Mouse (Mus musculus): Measurements from ENCODE around the gene Mmp11. TPM values are rescaled to one million over a fixed set of nuclear protein-coding genes. Genes with fewer than 3 reads are reported as not detected.
A peak's percentile ranks its signal among the peaks of the same experiment; 100 is the strongest.

Gene Mmp11
- total and polyA plus RNA-seq, 3 experiments = 4.7 to 15.6 (median 5.4) TPM

GRCm38 (mm10) chr10:75881578-75882432 is 54.5 kb downstream of the Mmp11 start:
- Histone ChIP-seq H3K4me1 (ENCODE audit: control insufficient read depth, insufficient read depth, low read length) (no peaks in the 10 kb centered on the region), H3K36me3 (ENCODE audit: control insufficient read depth, insufficient read depth, low read length) (no peaks in the 10 kb centered on the region), H3K27ac (no peak overlapping the region), H3K9ac (ENCODE audit: low read depth, low read length) (no peak overlapping the region), H3K79me2 (replicated peaks; ENCODE audit: control insufficient read depth, insufficient read depth, low read length) (no peaks in the 10 kb centered on the region), H3K27me3 (ENCODE audit: control insufficient read depth, insufficient read depth, low read length) (no peaks in the 10 kb centered on the region), H3K4me3 (no peak overlapping the region)
- no peak for DNase-seq
- intact Hi-C loops (cut with DNase I) = no loop called here
- WGBS = 40% methylated on average over 20 of the region's 20 CpGs
- no peak for TF ChIP-seq POLR2A (IDR thresholded peaks at IDR 0.05; ENCODE audit: insufficient read depth, low read depth, low read length)
- no peak for TF ChIP-seq CTCF (IDR thresholded peaks at IDR 0.05)
- no peak for TF ChIP-seq EP300 (IDR thresholded peaks at IDR 0.05; ENCODE audit: insufficient read depth, low read depth, low read length)

- Histone ChIP-seq H3K36me3 (ENCODE audit: control insufficient read depth, insufficient read depth, low read length) (no peaks in the 10 kb centered on the region), H3K79me2 (replicated peaks; ENCODE audit: control insufficient read depth, insufficient read depth, low read length) (no peaks in the 10 kb centered on the region), H3K9ac (ENCODE audit: low read depth, low read length) (no peak overlapping the region), H3K4me1 (ENCODE audit: control insufficient read depth, insufficient read depth, low read length) (no peaks in the 10 kb centered on the region), H3K27ac (no peak overlapping the region), H3K27me3 (ENCODE audit: control insufficient read depth, insufficient read depth, low read length) (no peaks in the 10 kb centered on the region), H3K4me3 (no peak overlapping the region)
- WGBS = 61% methylated on average over 6 of the region's 6 CpGs
- no peak for DNase-seq
- intact Hi-C loops (cut with DNase I) = no loop called here
- TF ChIP-seq EP300 (IDR thresholded peaks at IDR 0.05; ENCODE audit: insufficient read depth, low read depth, low read length) (no peak), POLR2A (IDR thresholded peaks at IDR 0.05; ENCODE audit: insufficient read depth, low read depth, low read length) (no peak), CTCF (IDR thresholded peaks at IDR 0.05) (no peak)
Measured at GRCm38 (mm10) chr10:75880771-75881577, 55.3 kb downstream of the Mmp11 start.

- Histone ChIP-seq H3K79me2 (replicated peaks; ENCODE audit: control insufficient read depth, insufficient read depth, low read length) (no peaks in the 10 kb centered on the region), H3K4me3 (no peak overlapping the region), H3K27ac (no peak overlapping the region), H3K4me1 (ENCODE audit: control insufficient read depth, insufficient read depth, low read length) (no peaks in the 10 kb centered on the region), H3K9ac (ENCODE audit: low read depth, low read length) (no peak overlapping the region), H3K27me3 (ENCODE audit: control insufficient read depth, insufficient read depth, low read length) (no peaks in the 10 kb centered on the region), H3K36me3 (ENCODE audit: control insufficient read depth, insufficient read depth, low read length) (no peaks in the 10 kb centered on the region)
- intact Hi-C loops (cut with DNase I) = no loop called here
- TF ChIP-seq EP300 (IDR thresholded peaks at IDR 0.05; ENCODE audit: insufficient read depth, low read depth, low read length) (no peak), POLR2A (IDR thresholded peaks at IDR 0.05; ENCODE audit: insufficient read depth, low read depth, low read length) (no peak), CTCF (IDR thresholded peaks at IDR 0.05) (no peak)
- WGBS = 89% methylated on average over 10 of the region's 10 CpGs
- no peak for DNase-seq
Measured at GRCm38 (mm10) chr10:75880351-75880750, 55.9 kb downstream of the Mmp11 start.

GRCm38 (mm10) chr10:75878836-75879235 is 57.5 kb downstream of the Mmp11 start:
- Histone ChIP-seq H3K36me3 (ENCODE audit: control insufficient read depth, insufficient read depth, low read length) (no peaks in the 10 kb centered on the region), H3K9ac (ENCODE audit: low read depth, low read length) (no peak overlapping the region), H3K27ac (no peak overlapping the region), H3K4me1 (ENCODE audit: control insufficient read depth, insufficient read depth, low read length) (no peaks in the 10 kb centered on the region), H3K79me2 (replicated peaks; ENCODE audit: control insufficient read depth, insufficient read depth, low read length) (no peaks in the 10 kb centered on the region), H3K4me3 (no peak overlapping the region), H3K27me3 (ENCODE audit: control insufficient read depth, insufficient read depth, low read length) (no peaks in the 10 kb centered on the region)
- TF ChIP-seq CTCF (IDR thresholded peaks at IDR 0.05) (no peak), POLR2A (IDR thresholded peaks at IDR 0.05; ENCODE audit: insufficient read depth, low read depth, low read length) (no peak), EP300 (IDR thresholded peaks at IDR 0.05; ENCODE audit: insufficient read depth, low read depth, low read length) (no peak)
- WGBS = 87% methylated on average over 3 of the region's 3 CpGs
- DNase-seq = no peak
- intact Hi-C loops (cut with DNase I) = no loop called here

- TF ChIP-seq CTCF (IDR thresholded peaks at IDR 0.05) = no peak
- Histone ChIP-seq H3K4me1 (ENCODE audit: control insufficient read depth, insufficient read depth, low read length) (peaks cover 3% of the 10 kb centered on the region; the same call in 1 of the 2 replicates), H3K9ac (ENCODE audit: low read depth, low read length) (no peak overlapping the region), H3K36me3 (ENCODE audit: control insufficient read depth, insufficient read depth, low read length) (no peaks in the 10 kb centered on the region), H3K27ac (peak overlapping the region; percentile 7; the same call in 1 of the 2 replicates), H3K27me3 (ENCODE audit: control insufficient read depth, insufficient read depth, low read length) (no peaks in the 10 kb centered on the region), H3K4me3 (peak overlapping the region; percentile 15; the same call in 1 of the 2 replicates), H3K79me2 (replicated peaks; ENCODE audit: control insufficient read depth, insufficient read depth, low read length) (no peaks in the 10 kb centered on the region)
- no peak for DNase-seq
- intact Hi-C loops (cut with DNase I) = no loop called here
- WGBS = 26% methylated on average over 10 of the region's 10 CpGs
Measured at GRCm38 (mm10) chr10:75873543-75874170, 62.6 kb downstream of the Mmp11 start.

Other genes with a start within 250 kb of the Mmp11 start
- 10 to 100 TPM; 13.6 to 19.9 TPM for gene Cabin1, start 172.2 kb downstream of the Mmp11 start, total RNA-seq (2021)
- 17.9 and 21.1 TPM in 2 replicates for gene Cabin1, start 172.2 kb downstream of the Mmp11 start, polyA plus RNA-seq (2012; rRNA removed)
- gene Ddt, start 163.1 kb downstream of the Mmp11 start, total RNA-seq (2021) = 100 to 1,000 TPM in 1 of 2 experiments, 10 to 100 TPM in 1; 89.2 to 110 TPM
- 90.1 and 116 TPM in 2 replicates for gene Ddt, start 163.1 kb downstream of the Mmp11 start, polyA plus RNA-seq (2012; rRNA removed)
- not detected for gene Gm20441, start 155.5 kb downstream of the Mmp11 start, total RNA-seq (2021)
- not detected in 2 replicates for gene Gm20441, start 155.5 kb downstream of the Mmp11 start, polyA plus RNA-seq (2012; rRNA removed)
- gene Gstt3, start 155.1 kb downstream of the Mmp11 start, total RNA-seq (2021) = 1 to 10 TPM; 2.9 to 5.7 TPM
- gene Gstt3, start 155.1 kb downstream of the Mmp11 start, polyA plus RNA-seq (2012; rRNA removed) = 7.1 and 9.0 TPM in 2 replicates
- 10 to 100 TPM; 15.8 to 16.8 TPM for gene Gstt1, start 137.9 kb downstream of the Mmp11 start, total RNA-seq (2021)
- gene Gstt1, start 137.9 kb downstream of the Mmp11 start, polyA plus RNA-seq (2012; rRNA removed) = 52.1 and 58.5 TPM in 2 replicates
- not detected for gene Gstt4, start 114.0 kb downstream of the Mmp11 start, total RNA-seq (2021)
- gene Gstt4, start 114.0 kb downstream of the Mmp11 start, polyA plus RNA-seq (2012; rRNA removed) = 0.29 and 0.44 TPM in 2 replicates
- gene Gstt2, start 99.1 kb downstream of the Mmp11 start, total RNA-seq (2021) = 10 to 100 TPM in 1 of 2 experiments, 1 to 10 TPM in 1; 8.0 to 12.8 TPM
- gene Gstt2, start 99.1 kb downstream of the Mmp11 start, polyA plus RNA-seq (2012; rRNA removed) = 53.4 and 69.1 TPM in 2 replicates
- gene Mif, start 76.3 kb downstream of the Mmp11 start, total RNA-seq (2021) = 100 to 1,000 TPM; 200 to 220 TPM
- 375 and 556 TPM in 2 replicates for gene Mif, start 76.3 kb downstream of the Mmp11 start, polyA plus RNA-seq (2012; rRNA removed)
- under 1 TPM; 0.50 to 0.65 TPM for gene Derl3, start 43.1 kb downstream of the Mmp11 start, total RNA-seq (2021)
- gene Derl3, start 43.1 kb downstream of the Mmp11 start, polyA plus RNA-seq (2012; rRNA removed) = 1.0 and 1.3 TPM in 2 replicates
- gene Smarcb1, start 14.9 kb downstream of the Mmp11 start, total RNA-seq (2021) = 10 to 100 TPM; 21.1 to 23.3 TPM
- 19.6 and 20.0 TPM in 2 replicates for gene Smarcb1, start 14.9 kb downstream of the Mmp11 start, polyA plus RNA-seq (2012; rRNA removed)
- gene Chchd10, start 3.4 kb downstream of the Mmp11 start, total RNA-seq (2021) = 1,000 to 10,000 TPM; 1,811 to 2,042 TPM
- gene Chchd10, start 3.4 kb downstream of the Mmp11 start, polyA plus RNA-seq (2012; rRNA removed) = 1,155 and 2,061 TPM in 2 replicates
- gene Gm867, start 4.2 kb upstream of the Mmp11 start, total RNA-seq (2021) = not detected
- gene Gm867, start 4.2 kb upstream of the Mmp11 start, polyA plus RNA-seq (2012; rRNA removed) = 0.76 TPM in 1 of 2 replicates, not detected in the other
- gene Vpreb3, start 6.6 kb upstream of the Mmp11 start, total RNA-seq (2021) = not detected
- gene Vpreb3, start 6.6 kb upstream of the Mmp11 start, polyA plus RNA-seq (2012; rRNA removed) = 1.1 and 5.9 TPM in 2 replicates
- gene Gm5134, start 18.0 kb upstream of the Mmp11 start, total RNA-seq (2021) = not detected
- gene Gm5134, start 18.0 kb upstream of the Mmp11 start, polyA plus RNA-seq (2012; rRNA removed) = not detected in 2 replicates
- gene Zfp280b, start 96.2 kb upstream of the Mmp11 start, total RNA-seq (2021) = 1 to 10 TPM; 5.0 to 6.7 TPM
- gene Zfp280b, start 96.2 kb upstream of the Mmp11 start, polyA plus RNA-seq (2012; rRNA removed) = 3.7 and 7.0 TPM in 2 replicates
- not detected for gene Slc5a4b, start 174.5 kb upstream of the Mmp11 start, total RNA-seq (2021)
- not detected in 2 replicates for gene Slc5a4b, start 174.5 kb upstream of the Mmp11 start, polyA plus RNA-seq (2012; rRNA removed)
- gene Slc5a4a, start 211.0 kb upstream of the Mmp11 start, total RNA-seq (2021) = not detected
- gene Slc5a4a, start 211.0 kb upstream of the Mmp11 start, polyA plus RNA-seq (2012; rRNA removed) = not detected in 2 replicates

Measured in heart, adult 2 months (tissue).